Mouse (Mus musculus): ENCODE measurements at regions not wholly inside any gene's neighbourhood (a gene's known extent, or its start where the extent isn't known, plus 50 kb on each side); places are given as distances from the start of the nearest gene placed in this dataset.

DNA sequence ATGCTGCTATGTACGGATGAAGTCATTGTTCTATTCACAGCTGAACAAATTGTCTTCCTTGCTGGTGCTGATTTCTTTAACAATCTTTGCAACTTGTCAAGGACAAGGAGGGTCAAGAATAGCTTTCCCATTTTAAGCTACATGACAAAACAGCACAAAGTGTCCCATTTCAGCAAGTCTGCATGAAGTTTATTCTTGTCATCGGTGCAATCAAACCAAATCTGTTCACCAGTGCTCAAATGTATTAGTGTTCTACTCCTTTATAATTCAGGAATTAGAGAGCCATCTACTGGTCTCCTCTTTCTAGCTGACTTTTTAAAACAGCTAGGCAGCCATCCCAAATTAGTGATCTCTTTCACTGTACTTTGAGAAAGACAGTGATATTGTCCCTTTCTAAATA, 1040.8 kb downstream of the Galc start:
- Histone ChIP-seq H3K36me3 (no peaks in the 10 kb centered on the region), H3K4me2 (no peak overlapping the region), H3K4me1 (replicated peaks) (no peaks in the 10 kb centered on the region), H3K9me3 (no peaks in the 10 kb centered on the region), H3K4me3 (replicated peaks) (no peak overlapping the region), H3K27ac (no peak overlapping the region), H3K27me3 (no peaks in the 10 kb centered on the region), H3K9ac (replicated peaks) (no peak overlapping the region)
- ATAC-seq (ENCODE audit: insufficient number of reproducible peaks, insufficient read depth, low FRiP score, low TSS enrichment, low read depth) = no peak
- 86% methylated on average over 2 of the region's 2 CpGs for WGBS

DNA sequence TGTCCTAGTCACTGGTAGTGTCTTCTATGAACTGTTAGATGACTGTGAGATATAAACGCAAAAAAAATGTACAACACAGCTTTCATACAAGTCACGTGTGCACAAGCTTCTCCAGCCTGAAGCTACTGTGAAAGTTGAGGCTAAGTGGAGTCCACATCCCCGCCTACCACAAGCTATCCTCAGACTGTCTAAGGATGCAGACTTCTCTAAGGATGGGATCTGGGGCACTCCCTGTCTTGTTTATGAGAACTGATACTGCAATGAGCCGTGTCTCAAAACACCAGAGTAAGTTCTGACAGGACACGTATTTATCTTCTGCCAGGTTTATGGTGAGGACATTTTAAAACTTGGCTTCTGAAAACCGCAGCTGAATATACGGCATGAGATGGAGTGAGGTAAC, 1041.7 kb downstream of the Galc start:
- no peak overlapping the region for H3K27ac ChIP-seq
- H3K9me3 ChIP-seq = no peaks in the 10 kb centered on the region
- no peak overlapping the region for H3K4me2 ChIP-seq
- WGBS = 84% methylated on average over 7 of the region's 7 CpGs
- no peak overlapping the region for H3K9ac ChIP-seq (replicated peaks)
- H3K36me3 ChIP-seq = no peaks in the 10 kb centered on the region
- H3K4me1 ChIP-seq (replicated peaks) = no peaks in the 10 kb centered on the region
- no peaks in the 10 kb centered on the region for H3K27me3 ChIP-seq
- H3K4me3 ChIP-seq (replicated peaks) = no peak overlapping the region
- no peak for ATAC-seq (ENCODE audit: insufficient number of reproducible peaks, insufficient read depth, low FRiP score, low TSS enrichment, low read depth)

GRCm38 (mm10) chr12:97203636-97204389, 1055.4 kb downstream of the Galc start:
- no peaks in the 10 kb centered on the region for H3K9me3 ChIP-seq
- no peak overlapping the region for H3K4me2 ChIP-seq
- H3K27me3 ChIP-seq = no peaks in the 10 kb centered on the region
- H3K4me1 ChIP-seq (replicated peaks) = peaks cover 6% of the 10 kb centered on the region
- no peak overlapping the region for H3K9ac ChIP-seq (replicated peaks)
- no peaks in the 10 kb centered on the region for H3K36me3 ChIP-seq
- no peak overlapping the region for H3K27ac ChIP-seq
- no peak overlapping the region for H3K4me3 ChIP-seq (replicated peaks)
- 17% methylated on average over 3 of the region's 3 CpGs for WGBS
- peak; percentile 90 for ATAC-seq (ENCODE audit: insufficient number of reproducible peaks, insufficient read depth, low FRiP score, low TSS enrichment, low read depth)

DNA sequence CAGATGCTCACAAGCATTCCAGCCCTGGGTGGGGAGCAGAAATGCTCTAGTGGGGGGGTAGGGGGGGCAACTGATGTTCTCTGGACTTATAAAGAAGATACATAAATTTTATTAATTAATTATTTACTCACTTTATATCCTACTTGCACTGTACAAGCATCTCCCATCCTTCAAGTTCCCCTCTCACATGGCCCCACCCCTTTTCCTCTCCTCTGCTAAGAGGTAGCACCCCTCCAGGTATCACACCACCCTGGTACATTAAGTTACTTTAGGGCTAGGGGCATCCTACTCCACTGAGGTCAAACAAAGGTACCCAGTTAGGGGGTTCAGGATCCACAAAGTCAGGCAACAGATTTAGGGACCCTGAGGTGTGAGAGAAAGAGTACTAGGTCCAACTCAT, 1097.4 kb downstream of the Galc start:
- Histone ChIP-seq H3K36me3 (no peaks in the 10 kb centered on the region), H3K9ac (replicated peaks) (no peak overlapping the region), H3K4me1 (replicated peaks) (no peaks in the 10 kb centered on the region; the same call in 1 of the 2 replicates), H3K4me3 (replicated peaks) (no peak overlapping the region), H3K27me3 (no peaks in the 10 kb centered on the region), H3K9me3 (no peaks in the 10 kb centered on the region), H3K4me2 (no peak overlapping the region), H3K27ac (no peak overlapping the region)
- peak; percentile 59; the same call in 1 of the 2 replicates for ATAC-seq (ENCODE audit: insufficient number of reproducible peaks, insufficient read depth, low FRiP score, low TSS enrichment, low read depth)

DNA sequence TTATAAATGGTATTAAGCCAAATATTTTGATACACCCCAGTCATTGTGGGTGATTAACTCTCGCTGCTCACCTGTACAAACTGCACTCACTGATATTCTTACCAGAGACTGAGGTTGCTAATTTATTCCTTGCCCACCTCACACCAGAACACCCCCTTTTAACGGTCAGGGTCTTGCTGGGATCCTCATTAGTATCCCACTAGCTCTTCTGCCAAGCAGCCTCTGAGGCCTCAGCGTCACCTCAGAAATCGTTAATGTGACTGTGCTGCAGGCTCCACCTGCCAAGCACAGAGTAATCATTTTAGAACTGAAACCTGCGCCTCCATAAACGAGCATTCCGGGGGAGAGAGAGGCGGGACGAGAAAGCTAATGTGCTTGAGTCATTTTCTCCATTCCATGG, 1097.8 kb downstream of the Galc start:
- 35% methylated on average over 9 of the region's 9 CpGs for WGBS
- Histone ChIP-seq H3K9ac (replicated peaks) (no peak overlapping the region), H3K4me3 (replicated peaks) (no peak overlapping the region), H3K27ac (no peak overlapping the region), H3K36me3 (no peaks in the 10 kb centered on the region), H3K27me3 (no peaks in the 10 kb centered on the region), H3K9me3 (no peaks in the 10 kb centered on the region), H3K4me2 (0 out of 2 replicates have a peak overlapping the region, but pooled peaks have one; percentile 6), H3K4me1 (replicated peaks) (no peaks in the 10 kb centered on the region; the same call in 1 of the 2 replicates)
- no peak for ATAC-seq (ENCODE audit: insufficient number of reproducible peaks, insufficient read depth, low FRiP score, low TSS enrichment, low read depth)

- Histone ChIP-seq H3K27me3 (no peaks in the 10 kb centered on the region), H3K4me2 (no peak overlapping the region), H3K9me3 (no peaks in the 10 kb centered on the region), H3K4me3 (replicated peaks) (no peak overlapping the region), H3K9ac (replicated peaks) (no peak overlapping the region), H3K36me3 (no peaks in the 10 kb centered on the region), H3K4me1 (replicated peaks) (no peaks in the 10 kb centered on the region; the same call in 1 of the 2 replicates), H3K27ac (no peak overlapping the region)
- ATAC-seq (ENCODE audit: insufficient number of reproducible peaks, insufficient read depth, low FRiP score, low TSS enrichment, low read depth) = no peak
- WGBS = 73% methylated on average over 4 of the region's 4 CpGs
Measured at GRCm38 (mm10) chr12:97158332-97158731, 1100.9 kb downstream of the Galc start.

DNA sequence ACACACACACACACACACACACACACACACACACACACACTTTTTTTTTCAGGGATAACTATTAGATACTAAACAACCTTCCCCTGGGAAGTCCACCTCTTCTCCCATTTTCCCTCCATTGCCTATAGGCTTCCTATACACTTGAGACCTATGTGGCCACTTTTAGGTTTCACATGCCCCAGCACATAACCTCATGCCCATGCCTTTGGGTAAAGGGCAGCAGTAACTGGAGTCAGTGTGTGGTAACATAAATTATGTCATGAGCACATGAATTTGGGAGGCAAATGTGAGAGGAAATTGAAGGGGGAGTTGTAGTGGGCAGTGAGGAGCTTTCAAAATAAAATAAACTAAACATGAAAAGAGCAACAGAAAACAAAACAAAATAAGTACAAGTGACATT, 1101.5 kb downstream of the Galc start:
- Histone ChIP-seq H3K9me3 (no peaks in the 10 kb centered on the region), H3K27me3 (no peaks in the 10 kb centered on the region), H3K4me3 (replicated peaks) (no peak overlapping the region), H3K4me1 (replicated peaks) (no peaks in the 10 kb centered on the region; the same call in 1 of the 2 replicates), H3K9ac (replicated peaks) (no peak overlapping the region), H3K36me3 (no peaks in the 10 kb centered on the region), H3K27ac (no peak overlapping the region), H3K4me2 (no peak overlapping the region)
- ATAC-seq (ENCODE audit: insufficient number of reproducible peaks, insufficient read depth, low FRiP score, low TSS enrichment, low read depth) = no peak

GRCm38 (mm10) chr12:97156499-97157110, 1102.7 kb downstream of the Galc start:
- no peak for ATAC-seq (ENCODE audit: insufficient number of reproducible peaks, insufficient read depth, low FRiP score, low TSS enrichment, low read depth)
- WGBS = 44% methylated on average over 3 of the region's 3 CpGs
- no peaks in the 10 kb centered on the region for H3K27me3 ChIP-seq

DNA sequence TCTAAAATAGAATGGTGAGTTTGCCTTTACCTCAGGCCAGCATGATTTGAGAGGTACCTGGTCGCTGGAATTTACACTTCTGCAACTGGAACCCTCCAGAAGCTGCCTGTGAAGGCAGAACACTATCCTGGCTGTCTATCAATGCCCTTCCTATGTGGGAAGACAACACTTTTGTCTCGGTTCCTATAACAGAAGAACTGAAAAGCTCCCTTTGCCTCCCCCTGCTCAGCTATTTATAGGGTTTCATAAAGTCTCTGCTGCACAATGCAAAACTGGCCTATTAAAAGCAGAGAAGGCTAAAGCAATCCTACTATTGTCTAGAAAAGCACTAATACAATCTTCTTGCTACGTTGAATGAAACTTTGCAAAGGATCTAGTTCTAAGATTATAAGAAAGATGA, 1116.5 kb downstream of the Galc start:
- Histone ChIP-seq H3K27ac (no peak overlapping the region), H3K4me2 (no peak overlapping the region), H3K4me3 (replicated peaks) (no peak overlapping the region), H3K4me1 (replicated peaks) (no peaks in the 10 kb centered on the region), H3K9me3 (no peaks in the 10 kb centered on the region), H3K36me3 (no peaks in the 10 kb centered on the region), H3K27me3 (no peaks in the 10 kb centered on the region), H3K9ac (replicated peaks) (no peak overlapping the region)
- ATAC-seq (ENCODE audit: insufficient number of reproducible peaks, insufficient read depth, low FRiP score, low TSS enrichment, low read depth) = no peak
- WGBS = 73% methylated on average over 3 of the region's 3 CpGs

More at GRCm38 (mm10) chr12:97156499-97157110, 1102.7 kb downstream of the Galc start:
- H3K4me1 ChIP-seq (replicated peaks) = no peaks in the 10 kb centered on the region; the same call in 1 of the 2 replicates
- no peak overlapping the region for H3K4me2 ChIP-seq
- no peaks in the 10 kb centered on the region for H3K36me3 ChIP-seq
- H3K9ac ChIP-seq (replicated peaks) = no peak overlapping the region
- no peak overlapping the region for H3K4me3 ChIP-seq (replicated peaks)
- no peaks in the 10 kb centered on the region for H3K9me3 ChIP-seq
- H3K27ac ChIP-seq = no peak overlapping the region

- ATAC-seq (ENCODE audit: insufficient number of reproducible peaks, insufficient read depth, low FRiP score, low TSS enrichment, low read depth) = no peak
- Histone ChIP-seq H3K4me2 (no peak overlapping the region), H3K4me1 (replicated peaks) (no peaks in the 10 kb centered on the region), H3K4me3 (replicated peaks) (no peak overlapping the region), H3K36me3 (no peaks in the 10 kb centered on the region), H3K9ac (replicated peaks) (no peak overlapping the region), H3K27ac (no peak overlapping the region), H3K9me3 (no peaks in the 10 kb centered on the region), H3K27me3 (no peaks in the 10 kb centered on the region)
- 60% methylated on average over 7 of the region's 7 CpGs for WGBS
Measured at GRCm38 (mm10) chr12:97137924-97138323, 1121.3 kb downstream of the Galc start.

DNA sequence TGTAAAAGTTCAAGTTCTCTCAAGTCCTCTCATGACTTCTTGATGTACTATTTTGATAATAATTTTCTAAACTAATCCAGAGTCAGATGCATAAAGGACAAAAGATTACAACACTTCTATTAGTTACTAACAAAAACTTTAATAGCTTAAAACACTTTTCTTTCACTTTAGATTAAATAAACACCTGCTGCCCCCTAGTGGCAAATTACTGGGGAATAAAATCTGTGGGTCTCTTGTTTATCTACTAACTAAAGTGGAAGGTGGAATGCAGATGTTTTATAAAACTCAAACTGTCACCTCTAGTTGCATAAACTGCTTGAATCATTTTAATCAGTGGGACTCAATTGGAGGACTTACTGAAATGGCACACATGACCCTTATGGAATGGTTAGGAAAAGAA, 1129.0 kb downstream of the Galc start:
- H3K4me3 ChIP-seq (replicated peaks) = no peak overlapping the region
- no peak overlapping the region for H3K4me2 ChIP-seq
- no peaks in the 10 kb centered on the region for H3K4me1 ChIP-seq (replicated peaks)
- H3K9me3 ChIP-seq = no peaks in the 10 kb centered on the region
- no peak overlapping the region for H3K9ac ChIP-seq (replicated peaks)
- H3K36me3 ChIP-seq = no peaks in the 10 kb centered on the region
- H3K27me3 ChIP-seq = no peaks in the 10 kb centered on the region
- H3K27ac ChIP-seq = no peak overlapping the region
- ATAC-seq (ENCODE audit: insufficient number of reproducible peaks, insufficient read depth, low FRiP score, low TSS enrichment, low read depth) = no peak

Data from limb, embryonic 12.5 days (tissue).